Mouse (Mus musculus): ENCODE data around the gene Serpinf2. TPM values are rescaled to one million over a fixed set of nuclear protein-coding genes. Genes with fewer than 3 reads are reported as not detected.
"Not testable (repeated sequence)": the region's sequence is repeated elsewhere in the genome, so short reads cannot be mapped to it uniquely, and the experiment has no call there.

Serpinf2 gene
- polyA plus RNA-seq, 1 experiment: 93.7 TPM

- DNase-seq (ENCODE audit: low read depth): no peak
Observed at GRCm38 (mm10) chr11:75459141-75459711, 19.8 kb upstream of the Serpinf2 start.

GRCm38 (mm10) chr11:75458628-75459041 lies 19.2 kb upstream of the Serpinf2 start:
- DNase-seq (ENCODE audit: low read depth): no peak

- DNase-seq (ENCODE audit: low read depth): no peak
Observed at GRCm38 (mm10) chr11:75458169-75458568, 18.8 kb upstream of the Serpinf2 start.

GRCm38 (mm10) chr11:75456440-75456871 lies 17.1 kb upstream of the Serpinf2 start:
- no peak for DNase-seq (ENCODE audit: low read depth)

- not testable (repeated sequence) for DNase-seq (ENCODE audit: low read depth)
Observed at GRCm38 (mm10) chr11:75455971-75456370, 16.6 kb upstream of the Serpinf2 start.

GRCm38 (mm10) chr11:75455041-75455736 lies 15.8 kb upstream of the Serpinf2 start:
- no peak for DNase-seq (ENCODE audit: low read depth)

- no peak for DNase-seq (ENCODE audit: low read depth)
Observed at GRCm38 (mm10) chr11:75453991-75454930, 14.9 kb upstream of the Serpinf2 start, which contains the start of gene Wdr81. Gene Wdr81, minus strand, starts transcription at chr11:75454717.

GRCm38 (mm10) chr11:75452812-75453557 lies 13.6 kb upstream of the Serpinf2 start:
- no peak for DNase-seq (ENCODE audit: low read depth)

- DNase-seq (ENCODE audit: low read depth): no peak
Observed at GRCm38 (mm10) chr11:75452081-75452480, 12.7 kb upstream of the Serpinf2 start.

- no peak for DNase-seq (ENCODE audit: low read depth)
Observed at GRCm38 (mm10) chr11:75450936-75451335, 11.5 kb upstream of the Serpinf2 start.

- no peak for DNase-seq (ENCODE audit: low read depth)
Observed at GRCm38 (mm10) chr11:75450304-75450908, 11.0 kb upstream of the Serpinf2 start.

GRCm38 (mm10) chr11:75449695-75450094 lies 10.3 kb upstream of the Serpinf2 start:
- no peak for DNase-seq (ENCODE audit: low read depth)

- DNase-seq (ENCODE audit: low read depth): no peak
Observed at GRCm38 (mm10) chr11:75448575-75448974, 9.2 kb upstream of the Serpinf2 start.

GRCm38 (mm10) chr11:75443711-75444110 lies 4.3 kb upstream of the Serpinf2 start:
- DNase-seq (ENCODE audit: low read depth): no peak

GRCm38 (mm10) chr11:75441601-75442000 lies 2.2 kb upstream of the Serpinf2 start:
- DNase-seq (ENCODE audit: low read depth): no peak

- DNase-seq (ENCODE audit: low read depth): no peak
Observed at GRCm38 (mm10) chr11:75441034-75441433, 1.6 kb upstream of the Serpinf2 start.

GRCm38 (mm10) chr11:75439951-75440350 lies 560 bp upstream of the Serpinf2 start:
- DNase-seq (ENCODE audit: low read depth): no peak

GRCm38 (mm10) chr11:75438804-75439203 lies 587 bp downstream of the Serpinf2 start:
- DNase-seq (ENCODE audit: low read depth): no peak

GRCm38 (mm10) chr11:75438194-75438593 lies 1.2 kb downstream of the Serpinf2 start:
- no peak for DNase-seq (ENCODE audit: low read depth)

GRCm38 (mm10) chr11:75434138-75434537 lies 5.3 kb downstream of the Serpinf2 start:
- DNase-seq (ENCODE audit: low read depth): no peak

- no peak for DNase-seq (ENCODE audit: low read depth)
Observed at GRCm38 (mm10) chr11:75431307-75431706, 8.1 kb downstream of the Serpinf2 start.

Data from gonadal fat pad, adult 2 months (tissue).